Mouse (Mus musculus): ENCODE data around the gene Ptpn1.

The Ptpn1 gene

GRCm38 (mm10) chr2:167962347-167962746, 30.5 kb downstream of the Ptpn1 start:
- H3K9me3 ChIP-seq (ENCODE audit: low read length) = no peaks in the 10 kb centered on the region
- H3K36me3 ChIP-seq (ENCODE audit: insufficient read depth, low read length) = peaks cover 51% of the 10 kb centered on the region
- peaks cover 27% of the 10 kb centered on the region for H3K4me1 ChIP-seq (replicated peaks; ENCODE audit: low read depth, low read length)
- TF ChIP-seq CTCF (conservative IDR thresholded peaks at IDR 0.05; ENCODE audit: low read length) = no peak
- TF ChIP-seq POU5F1 (IDR thresholded peaks at IDR 0.05; ENCODE audit: borderline replicate concordance, low read length) = no peak
- no peak for TF ChIP-seq NANOG (IDR thresholded peaks at IDR 0.05; ENCODE audit: borderline replicate concordance, low read length)
- no peaks in the 10 kb centered on the region for H3K27me3 ChIP-seq (ENCODE audit: insufficient read depth, low read length)
- H3K4me3 ChIP-seq (replicated peaks; ENCODE audit: low read length) = no peak overlapping the region

- no peaks in the 10 kb centered on the region for H3K9me3 ChIP-seq (ENCODE audit: low read length)
- no peak overlapping the region for H3K4me3 ChIP-seq (replicated peaks; ENCODE audit: low read length)
- H3K27me3 ChIP-seq (ENCODE audit: insufficient read depth, low read length) = no peaks in the 10 kb centered on the region
- TF ChIP-seq CTCF (conservative IDR thresholded peaks at IDR 0.05; ENCODE audit: low read length) = no peak
- peaks cover 27% of the 10 kb centered on the region for H3K4me1 ChIP-seq (replicated peaks; ENCODE audit: low read depth, low read length)
- H3K36me3 ChIP-seq (ENCODE audit: insufficient read depth, low read length) = peaks cover 59% of the 10 kb centered on the region
These were observed 31.3 kb downstream of the Ptpn1 start for GRCm38 (mm10) chr2:167963176-167963575.

DNA sequence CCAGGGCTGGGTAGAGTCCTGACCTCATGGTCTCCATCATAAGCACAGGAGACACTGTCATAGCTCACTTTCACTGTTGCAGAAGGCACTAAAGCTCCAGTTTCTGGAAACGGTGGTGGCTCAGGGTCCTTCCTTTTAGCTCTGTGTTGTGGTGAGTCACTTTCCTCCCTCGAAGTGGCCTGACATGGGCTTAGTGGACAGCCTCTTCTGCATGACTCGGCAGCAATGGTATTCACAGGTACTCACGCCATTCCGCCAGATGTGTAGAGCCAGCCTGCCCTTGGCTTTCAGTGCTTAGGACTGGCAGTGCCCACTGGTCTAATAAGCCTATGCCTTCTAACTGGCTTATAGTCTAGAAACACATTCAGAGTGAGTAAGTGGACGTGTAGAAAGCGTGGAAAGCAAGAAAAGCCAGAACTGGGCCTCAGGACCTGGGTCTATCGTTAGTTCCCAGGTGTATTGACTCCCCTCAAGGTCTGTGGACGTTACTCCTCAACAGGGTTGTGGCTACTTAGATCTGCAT, 32.0 kb downstream of the Ptpn1 start:
- H3K9me3 ChIP-seq (ENCODE audit: low read length) = no peaks in the 10 kb centered on the region
- H3K4me1 ChIP-seq (replicated peaks; ENCODE audit: low read depth, low read length) = peaks cover 27% of the 10 kb centered on the region
- H3K36me3 ChIP-seq (ENCODE audit: insufficient read depth, low read length) = peaks cover 59% of the 10 kb centered on the region
- TF ChIP-seq POU5F1 (IDR thresholded peaks at IDR 0.05; ENCODE audit: borderline replicate concordance, low read length) = no peak
- no peak for TF ChIP-seq NANOG (IDR thresholded peaks at IDR 0.05; ENCODE audit: borderline replicate concordance, low read length)
- no peak for TF ChIP-seq CTCF (conservative IDR thresholded peaks at IDR 0.05; ENCODE audit: low read length)
- H3K27me3 ChIP-seq (ENCODE audit: insufficient read depth, low read length) = no peaks in the 10 kb centered on the region
- no peak overlapping the region for H3K4me3 ChIP-seq (replicated peaks; ENCODE audit: low read length)

- H3K27me3 ChIP-seq (ENCODE audit: insufficient read depth, low read length) = no peaks in the 10 kb centered on the region
These were observed 32.5 kb downstream of the Ptpn1 start for GRCm38 (mm10) chr2:167964320-167964719.

GRCm38 (mm10) chr2:167965911-167966310, 34.1 kb downstream of the Ptpn1 start:
- H3K27me3 ChIP-seq (ENCODE audit: insufficient read depth, low read length) = no peaks in the 10 kb centered on the region
- no peaks in the 10 kb centered on the region for H3K9me3 ChIP-seq (ENCODE audit: low read length)
- H3K36me3 ChIP-seq (ENCODE audit: insufficient read depth, low read length) = peaks cover 78% of the 10 kb centered on the region
- TF ChIP-seq CTCF (conservative IDR thresholded peaks at IDR 0.05; ENCODE audit: low read length) (no peak), POU5F1 (IDR thresholded peaks at IDR 0.05; ENCODE audit: borderline replicate concordance, low read length) (no peak), NANOG (IDR thresholded peaks at IDR 0.05; ENCODE audit: borderline replicate concordance, low read length) (no peak)
- peaks cover 17% of the 10 kb centered on the region for H3K4me1 ChIP-seq (replicated peaks; ENCODE audit: low read depth, low read length)
- H3K4me3 ChIP-seq (replicated peaks; ENCODE audit: low read length) = no peak overlapping the region

More at GRCm38 (mm10) chr2:167964320-167964719, 32.5 kb downstream of the Ptpn1 start:
- peaks cover 62% of the 10 kb centered on the region for H3K36me3 ChIP-seq (ENCODE audit: insufficient read depth, low read length)
- no peaks in the 10 kb centered on the region for H3K9me3 ChIP-seq (ENCODE audit: low read length)
- TF ChIP-seq NANOG (IDR thresholded peaks at IDR 0.05; ENCODE audit: borderline replicate concordance, low read length) = no peak
- no peak for TF ChIP-seq CTCF (conservative IDR thresholded peaks at IDR 0.05; ENCODE audit: low read length)
- TF ChIP-seq POU5F1 (IDR thresholded peaks at IDR 0.05; ENCODE audit: borderline replicate concordance, low read length) = no peak
- H3K4me3 ChIP-seq (replicated peaks; ENCODE audit: low read length) = no peak overlapping the region
- peaks cover 27% of the 10 kb centered on the region for H3K4me1 ChIP-seq (replicated peaks; ENCODE audit: low read depth, low read length)

- H3K4me1 ChIP-seq (replicated peaks; ENCODE audit: low read depth, low read length) = peaks cover 9% of the 10 kb centered on the region
- no peaks in the 10 kb centered on the region for H3K9me3 ChIP-seq (ENCODE audit: low read length)
- no peak overlapping the region for H3K4me3 ChIP-seq (replicated peaks; ENCODE audit: low read length)
- H3K27me3 ChIP-seq (ENCODE audit: insufficient read depth, low read length) = no peaks in the 10 kb centered on the region
- no peak for TF ChIP-seq POU5F1 (IDR thresholded peaks at IDR 0.05; ENCODE audit: borderline replicate concordance, low read length)
- TF ChIP-seq NANOG (IDR thresholded peaks at IDR 0.05; ENCODE audit: borderline replicate concordance, low read length) = no peak
- no peak for TF ChIP-seq CTCF (conservative IDR thresholded peaks at IDR 0.05; ENCODE audit: low read length)
- H3K36me3 ChIP-seq (ENCODE audit: insufficient read depth, low read length) = peaks cover 99% of the 10 kb centered on the region
These were observed 36.6 kb downstream of the Ptpn1 start for GRCm38 (mm10) chr2:167968504-167968903.

DNA sequence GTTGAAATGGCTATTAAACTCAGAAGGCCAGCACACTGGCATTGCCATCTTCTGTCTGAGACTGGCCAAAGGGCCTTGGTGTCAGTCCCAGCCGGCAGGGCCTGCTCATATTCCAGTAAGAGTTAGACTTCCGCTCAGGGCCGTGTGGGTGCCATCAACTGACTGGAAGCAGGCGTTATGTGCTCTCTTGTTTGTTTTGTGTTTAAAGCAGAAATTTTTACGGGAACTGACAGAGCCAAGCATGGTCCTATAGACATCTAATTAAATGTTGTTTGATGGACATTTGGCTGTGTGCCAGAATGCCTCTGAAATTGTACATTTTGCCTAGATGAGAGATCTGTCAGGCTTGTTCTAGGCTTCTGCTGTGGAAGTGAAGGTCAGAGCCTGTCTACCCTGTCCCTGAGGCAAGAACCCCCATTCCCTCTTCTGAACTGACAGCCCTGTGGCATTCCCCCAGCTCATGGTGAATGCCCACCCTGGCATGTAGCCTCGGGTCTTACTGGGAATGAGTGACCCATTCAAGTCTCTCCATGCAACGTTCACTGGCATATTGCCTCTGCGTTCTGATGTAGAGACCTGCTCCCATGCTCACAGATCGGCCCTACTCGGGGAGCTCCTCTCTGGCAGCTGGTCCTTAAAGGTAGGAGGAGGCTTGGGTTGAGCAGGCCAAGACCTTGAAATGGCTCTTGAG, 38.1 kb downstream of the Ptpn1 start:
- no peak for TF ChIP-seq POU5F1 (IDR thresholded peaks at IDR 0.05; ENCODE audit: borderline replicate concordance, low read length)
- no peak for TF ChIP-seq CTCF (conservative IDR thresholded peaks at IDR 0.05; ENCODE audit: low read length)
- no peak for TF ChIP-seq NANOG (IDR thresholded peaks at IDR 0.05; ENCODE audit: borderline replicate concordance, low read length)
- no peak overlapping the region for H3K4me3 ChIP-seq (replicated peaks; ENCODE audit: low read length)
- peaks cover 9% of the 10 kb centered on the region for H3K4me1 ChIP-seq (replicated peaks; ENCODE audit: low read depth, low read length)

GRCm38 (mm10) chr2:167972146-167972545, 40.3 kb downstream of the Ptpn1 start:
- H3K4me3 ChIP-seq (replicated peaks; ENCODE audit: low read length) = no peak overlapping the region
- H3K36me3 ChIP-seq (ENCODE audit: insufficient read depth, low read length) = peaks cover 97% of the 10 kb centered on the region
- no peaks in the 10 kb centered on the region for H3K27me3 ChIP-seq (ENCODE audit: insufficient read depth, low read length)
- peaks cover 8% of the 10 kb centered on the region; the same call in 1 of the 2 replicates for H3K4me1 ChIP-seq (replicated peaks; ENCODE audit: low read depth, low read length)
- H3K9me3 ChIP-seq (ENCODE audit: low read length) = no peaks in the 10 kb centered on the region
- TF ChIP-seq POU5F1 (IDR thresholded peaks at IDR 0.05; ENCODE audit: borderline replicate concordance, low read length) = no peak

More for the DNA sequence above, 38.1 kb downstream of the Ptpn1 start:
- Histone ChIP-seq H3K36me3 (ENCODE audit: insufficient read depth, low read length) (peaks cover 99% of the 10 kb centered on the region), H3K27me3 (ENCODE audit: insufficient read depth, low read length) (no peaks in the 10 kb centered on the region), H3K9me3 (ENCODE audit: low read length) (no peaks in the 10 kb centered on the region)

GRCm38 (mm10) chr2:167972809-167973208, 41.0 kb downstream of the Ptpn1 start:
- no peak overlapping the region for H3K4me3 ChIP-seq (replicated peaks; ENCODE audit: low read length)
- no peaks in the 10 kb centered on the region for H3K9me3 ChIP-seq (ENCODE audit: low read length)
- H3K36me3 ChIP-seq (ENCODE audit: insufficient read depth, low read length) = peaks cover 97% of the 10 kb centered on the region
- no peaks in the 10 kb centered on the region for H3K27me3 ChIP-seq (ENCODE audit: insufficient read depth, low read length)
- TF ChIP-seq POU5F1 (IDR thresholded peaks at IDR 0.05; ENCODE audit: borderline replicate concordance, low read length) = no peak
- TF ChIP-seq CTCF (conservative IDR thresholded peaks at IDR 0.05; ENCODE audit: low read length) = no peak
- TF ChIP-seq NANOG (IDR thresholded peaks at IDR 0.05; ENCODE audit: borderline replicate concordance, low read length) = no peak
- H3K4me1 ChIP-seq (replicated peaks; ENCODE audit: low read depth, low read length) = peaks cover 15% of the 10 kb centered on the region

Data from E14TG2a.4 (cell line).